Mouse (Mus musculus): ENCODE results near the gene Lmbr1. TPM values are rescaled to one million over a fixed set of nuclear protein-coding genes. Genes with fewer than 3 reads are reported as not detected.

Gene Lmbr1
- polyA plus RNA-seq, 1 experiment from 2014 or later: 10.4 TPM

DNA sequence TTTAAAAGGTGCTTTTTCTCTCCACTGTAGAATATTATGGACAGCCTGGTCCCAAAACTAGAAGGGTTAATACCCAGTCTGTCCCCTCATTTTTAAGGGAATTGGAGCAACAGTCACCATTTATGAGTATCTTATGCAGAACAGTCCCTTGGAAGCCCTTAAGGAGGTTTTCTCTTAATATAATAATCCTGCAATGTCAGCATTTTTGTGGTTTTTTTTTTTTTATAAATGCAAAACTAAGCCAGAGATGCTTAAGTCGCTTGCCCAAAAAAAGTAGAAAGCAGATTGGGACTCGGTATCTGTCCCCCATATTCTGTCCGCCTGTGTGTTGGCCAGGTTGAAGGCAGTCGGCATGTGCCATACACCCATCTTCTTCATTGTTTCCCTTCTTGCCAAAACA is 181.0 kb downstream of the Lmbr1 start:
- peaks cover 11% of the 10 kb centered on the region for H3K4me1 ChIP-seq
- no peak for ATAC-seq (ENCODE audit: extremely low read depth, insufficient number of reproducible peaks, low FRiP score, low TSS enrichment)
- 85% methylated on average over 4 of the region's 4 CpGs for WGBS
- H3K9ac ChIP-seq: no peak overlapping the region
- no peak overlapping the region for H3K4me3 ChIP-seq
- H3K36me3 ChIP-seq: no peaks in the 10 kb centered on the region
- no peak overlapping the region for H3K4me2 ChIP-seq
- H3K27me3 ChIP-seq (replicated peaks): no peaks in the 10 kb centered on the region
- no peaks in the 10 kb centered on the region for H3K9me3 ChIP-seq
- H3K27ac ChIP-seq (replicated peaks): no peak overlapping the region

- peak overlapping the region; percentile 74 for H3K4me3 ChIP-seq
- H3K9ac ChIP-seq: peak overlapping the region; percentile 81
- 14% methylated on average over 12 of the region's 12 CpGs for WGBS
- peak overlapping the region; percentile 84 for H3K4me2 ChIP-seq
- no peaks in the 10 kb centered on the region for H3K27me3 ChIP-seq (replicated peaks)
- H3K27ac ChIP-seq (replicated peaks): no peak overlapping the region
- H3K36me3 ChIP-seq: no peaks in the 10 kb centered on the region
- no peak for ATAC-seq (ENCODE audit: extremely low read depth, insufficient number of reproducible peaks, low FRiP score, low TSS enrichment)
- peaks cover 11% of the 10 kb centered on the region for H3K4me1 ChIP-seq
- no peaks in the 10 kb centered on the region for H3K9me3 ChIP-seq
Observed at GRCm38 (mm10) chr5:29196264-29196658, 181.9 kb downstream of the Lmbr1 start.

DNA sequence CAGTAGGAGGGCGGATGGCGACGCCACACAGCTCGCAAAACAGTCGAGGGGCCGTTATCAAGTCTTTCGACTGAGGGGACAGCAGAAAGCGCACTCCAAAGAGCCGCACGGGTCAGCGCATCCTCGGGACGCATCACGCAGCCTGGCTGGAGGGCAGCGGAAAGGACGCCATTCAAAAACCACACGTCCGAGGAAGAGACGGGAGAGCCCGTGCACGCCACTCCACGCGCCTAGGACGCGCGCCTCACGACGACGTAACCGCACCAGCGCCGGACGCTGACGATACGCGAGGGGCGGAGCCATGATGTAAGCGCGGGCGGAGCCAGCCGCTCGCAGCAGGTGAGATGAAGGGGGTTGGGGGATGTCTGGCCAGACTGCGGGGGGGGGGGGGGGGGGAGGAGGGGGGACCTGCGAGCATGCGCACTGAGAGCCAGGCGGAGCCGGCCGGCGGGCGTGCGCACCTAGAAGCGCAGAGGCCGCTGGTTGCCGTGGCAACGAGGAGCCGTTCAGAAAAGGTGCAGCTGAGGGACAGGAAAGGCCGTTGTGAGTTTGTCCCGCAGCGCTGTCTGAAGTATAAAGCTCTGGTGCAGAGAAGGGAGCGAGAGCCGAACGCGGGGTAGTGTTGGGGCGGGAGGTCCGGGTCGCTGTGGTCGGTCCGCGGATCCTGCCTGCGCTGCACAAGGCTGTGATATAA is 182.5 kb downstream of the Lmbr1 start, which contains the start of gene Rnf32:
Gene Rnf32, plus strand, starts transcription at position 423 of the 694 bp plus-strand sequence.
- Histone ChIP-seq H3K4me3 (peak within 1 kb of the TSS; percentile 74), H3K27ac (replicated peaks) (peak within 1 kb of the TSS; percentile 69)
- ATAC-seq (ENCODE audit: extremely low read depth, insufficient number of reproducible peaks, low FRiP score, low TSS enrichment): peak; percentile 88

DNA sequence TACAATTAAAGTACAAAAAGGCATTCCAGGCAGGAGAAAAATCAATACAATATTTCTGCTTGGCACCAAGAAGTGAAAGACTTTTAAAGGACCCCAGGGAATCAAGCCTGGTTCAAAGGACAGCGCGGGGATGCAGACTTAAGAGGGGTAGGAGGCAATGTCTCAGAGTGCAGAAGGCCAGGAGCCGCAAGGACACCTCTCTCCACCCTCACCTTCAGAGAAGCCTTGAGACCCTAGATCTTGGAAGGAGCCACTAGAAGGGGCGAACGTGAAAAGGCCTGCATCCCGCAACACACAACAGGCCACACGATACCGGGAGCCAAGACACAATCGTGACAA is 183.0 kb downstream of the Lmbr1 start:
- no peak for ATAC-seq (ENCODE audit: extremely low read depth, insufficient number of reproducible peaks, low FRiP score, low TSS enrichment)
- 5% methylated on average over 9 of the region's 9 CpGs for WGBS
- Histone ChIP-seq H3K4me1 (peaks cover 11% of the 10 kb centered on the region), H3K36me3 (no peaks in the 10 kb centered on the region), H3K4me2 (peak overlapping the region; percentile 84), H3K9me3 (no peaks in the 10 kb centered on the region), H3K9ac (peak overlapping the region; percentile 86), H3K27ac (replicated peaks) (peak overlapping the region; percentile 69), H3K27me3 (replicated peaks) (no peaks in the 10 kb centered on the region), H3K4me3 (peak overlapping the region; percentile 74)

More for the DNA sequence above, 182.5 kb downstream of the Lmbr1 start, which contains the start of gene Rnf32:
- under 1% methylated on average over 61 of the region's 70 CpGs for WGBS
- Histone ChIP-seq H3K9me3 (no peaks in the 10 kb centered on the region), H3K4me2 (peak within 1 kb of the TSS; percentile 84), H3K4me1 (peaks cover 11% of the 10 kb centered on the region), H3K27me3 (replicated peaks) (no peaks in the 10 kb centered on the region), H3K36me3 (no peaks in the 10 kb centered on the region), H3K9ac (peak within 1 kb of the TSS; percentile 86)

DNA sequence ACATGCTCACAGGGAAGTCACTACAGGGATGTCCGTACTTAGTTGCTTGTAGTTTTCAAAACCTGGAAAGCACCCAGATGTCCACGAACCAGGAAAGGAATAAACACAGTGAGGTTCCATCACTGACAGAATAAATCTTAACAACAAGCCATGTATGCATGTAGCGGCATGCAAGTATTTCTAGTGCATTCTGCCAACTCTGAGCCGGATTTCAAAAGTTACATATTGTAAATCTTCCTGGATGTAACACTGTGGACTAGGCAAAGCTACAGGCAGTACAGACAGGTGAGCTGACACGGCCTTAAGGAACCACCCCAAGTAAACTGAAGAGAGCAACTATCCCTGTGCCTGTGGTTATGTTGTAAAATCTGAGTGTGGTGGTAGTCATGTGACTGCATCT is 191.4 kb downstream of the Lmbr1 start:
- H3K27ac ChIP-seq (replicated peaks): no peak overlapping the region
- H3K27me3 ChIP-seq (replicated peaks): no peaks in the 10 kb centered on the region
- no peaks in the 10 kb centered on the region for H3K36me3 ChIP-seq
- no peaks in the 10 kb centered on the region for H3K9me3 ChIP-seq
- H3K4me3 ChIP-seq: no peak overlapping the region
- H3K4me2 ChIP-seq: no peak overlapping the region
- WGBS: 69% methylated on average over 5 of the region's 5 CpGs
- no peaks in the 10 kb centered on the region for H3K4me1 ChIP-seq
- H3K9ac ChIP-seq: no peak overlapping the region
- no peak for ATAC-seq (ENCODE audit: extremely low read depth, insufficient number of reproducible peaks, low FRiP score, low TSS enrichment)

Small RNA genes lying within 50 kb of the gene (microRNA-seq; reads per million reads assigned to microRNA genes)
- gene Gm23801: not detected

Other genes with a start within 250 kb of the Lmbr1 start
- gene Rnf32, start 182.4 kb downstream of the Lmbr1 start, polyA plus RNA-seq (2015; fragmentation: Nextera tagmentation; extraction: Ambion mirVana): 2.6 and 2.9 TPM in 2 replicates
- gene Nom1, start 56.3 kb upstream of the Lmbr1 start, polyA plus RNA-seq (2015; fragmentation: Nextera tagmentation; extraction: Ambion mirVana): 15.5 and 17.0 TPM in 2 replicates
- not detected in 2 replicates for gene Mnx1, start 100.1 kb upstream of the Lmbr1 start, polyA plus RNA-seq (2015; fragmentation: Nextera tagmentation; extraction: Ambion mirVana)
- gene Ube3c, start 190.9 kb upstream of the Lmbr1 start, polyA plus RNA-seq (2015; fragmentation: Nextera tagmentation; extraction: Ambion mirVana): 12.3 and 17.1 TPM in 2 replicates